Mouse (Mus musculus) liver, embryonic 14.5 days (tissue): ENCODE measurements around the gene Poc1a.

Source experiments
- CTCF ChIP-seq: IDR thresholded peaks from 2 replicates; pipeline ENCODE4 v1.5.1; 2016; ENCODE audit warnings: antibody characterized with exemption, low read depth, control low read depth
- EP300 ChIP-seq: IDR thresholded peaks from 2 replicates; pipeline ENCODE4 v1.6.1; 2016; ENCODE audit warnings: antibody characterized with exemption, low read depth

- peak; percentile 32 for TF ChIP-seq CTCF
- peak; percentile 83 for TF ChIP-seq EP300
Measured at GRCm38 (mm10) chr9:106398667-106399311, 117.9 kb downstream of the Poc1a start.
